Mouse (Mus musculus) gastrocnemius, adult 8-10 months (tissue): Measurements from ENCODE around the gene Slc13a4. TPM values are rescaled to one million over a fixed set of nuclear protein-coding genes. Genes with fewer than 3 reads are reported as not detected.

Experiments used
- DNase-seq, 2 experiments: peaks; one replicate each; pipeline ENCODE4 v3.0.0; 2022; ENCODE audit warnings: low spot score in 2 of 2
- total RNA-seq, 4 experiments: library from RNA; stranded (reverse); gene quantifications; 2 replicates each; pipeline ENCODE4 v1.2.4; 2022

Gene Slc13a4
- total RNA-seq, 4 experiments from 2014 or later, result not detected

DNA sequence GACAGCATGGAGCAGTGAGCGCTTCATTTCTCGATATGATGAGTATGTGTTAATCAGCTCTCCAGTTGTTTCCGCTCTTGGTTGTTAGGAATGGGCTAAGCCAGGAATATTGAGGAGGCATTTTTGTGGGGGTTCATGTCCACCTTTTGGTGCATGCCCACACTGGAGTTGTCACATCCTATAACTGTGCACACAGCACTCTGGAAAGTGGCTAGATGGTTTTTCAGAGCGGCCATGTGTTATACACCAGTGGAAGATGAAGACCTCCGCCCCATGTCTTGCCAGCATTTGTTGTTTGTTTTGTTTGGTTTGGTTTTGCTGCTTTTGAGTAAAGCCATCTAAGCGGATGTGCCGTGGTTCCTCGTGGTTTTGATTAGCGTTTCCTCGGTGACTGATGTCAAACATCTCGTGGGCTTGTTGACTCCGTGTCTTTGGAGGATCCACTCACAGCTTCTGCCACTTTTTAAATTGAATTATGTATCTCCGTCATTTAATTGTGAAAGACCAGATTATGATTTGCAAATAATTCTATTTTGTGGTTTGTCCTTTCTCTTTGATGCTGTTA, 50.2 kb downstream of the Slc13a4 start:
- DNase-seq, result no peak

GRCm38 (mm10) chr6:35256691-35257090, 51.2 kb downstream of the Slc13a4 start:
- peak in 1 of 2 experiments; percentile 17 for DNase-seq

- DNase-seq, result no peak
These were observed 52.9 kb downstream of the Slc13a4 start for GRCm38 (mm10) chr6:35255017-35255416.

DNA sequence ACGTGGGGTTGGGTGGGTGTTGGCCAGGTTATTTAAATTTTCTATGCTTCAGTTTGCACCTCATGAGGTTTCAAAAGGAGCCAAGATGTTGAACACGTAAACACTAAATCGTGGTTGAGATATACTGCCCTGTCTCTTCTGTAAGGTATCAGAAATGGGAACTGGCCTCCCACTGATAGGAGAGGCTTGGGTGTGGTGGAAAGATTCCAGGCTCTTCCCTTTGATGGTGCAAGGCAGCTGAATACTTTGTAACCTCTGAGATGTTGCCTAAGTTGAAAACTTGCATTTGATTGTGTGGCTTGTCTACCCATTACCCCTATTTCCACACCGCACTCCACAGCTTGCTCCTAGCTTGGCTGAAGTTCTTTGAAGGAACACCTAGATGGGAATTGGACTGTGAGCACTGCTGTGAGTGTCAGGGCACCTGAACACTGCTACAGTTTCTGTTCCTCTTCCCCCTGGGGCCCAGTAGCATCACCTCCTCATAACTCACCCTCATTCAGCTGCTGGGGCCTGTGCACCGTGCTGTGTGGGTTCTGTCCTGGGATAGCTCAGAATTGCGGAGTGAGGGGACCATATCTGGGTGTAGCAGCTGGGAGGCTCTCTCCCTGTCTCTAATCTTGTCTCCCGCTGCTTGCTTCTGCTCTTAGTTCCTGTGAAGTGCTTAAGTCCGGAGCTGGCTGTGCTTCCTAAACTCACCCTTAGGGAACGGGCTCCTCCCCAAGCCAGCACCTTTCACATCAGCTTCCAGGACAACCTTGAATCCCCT, 53.6 kb downstream of the Slc13a4 start:
- no peak for DNase-seq

GRCm38 (mm10) chr6:35253474-35253873, 54.5 kb downstream of the Slc13a4 start:
- DNase-seq, result no peak

DNA sequence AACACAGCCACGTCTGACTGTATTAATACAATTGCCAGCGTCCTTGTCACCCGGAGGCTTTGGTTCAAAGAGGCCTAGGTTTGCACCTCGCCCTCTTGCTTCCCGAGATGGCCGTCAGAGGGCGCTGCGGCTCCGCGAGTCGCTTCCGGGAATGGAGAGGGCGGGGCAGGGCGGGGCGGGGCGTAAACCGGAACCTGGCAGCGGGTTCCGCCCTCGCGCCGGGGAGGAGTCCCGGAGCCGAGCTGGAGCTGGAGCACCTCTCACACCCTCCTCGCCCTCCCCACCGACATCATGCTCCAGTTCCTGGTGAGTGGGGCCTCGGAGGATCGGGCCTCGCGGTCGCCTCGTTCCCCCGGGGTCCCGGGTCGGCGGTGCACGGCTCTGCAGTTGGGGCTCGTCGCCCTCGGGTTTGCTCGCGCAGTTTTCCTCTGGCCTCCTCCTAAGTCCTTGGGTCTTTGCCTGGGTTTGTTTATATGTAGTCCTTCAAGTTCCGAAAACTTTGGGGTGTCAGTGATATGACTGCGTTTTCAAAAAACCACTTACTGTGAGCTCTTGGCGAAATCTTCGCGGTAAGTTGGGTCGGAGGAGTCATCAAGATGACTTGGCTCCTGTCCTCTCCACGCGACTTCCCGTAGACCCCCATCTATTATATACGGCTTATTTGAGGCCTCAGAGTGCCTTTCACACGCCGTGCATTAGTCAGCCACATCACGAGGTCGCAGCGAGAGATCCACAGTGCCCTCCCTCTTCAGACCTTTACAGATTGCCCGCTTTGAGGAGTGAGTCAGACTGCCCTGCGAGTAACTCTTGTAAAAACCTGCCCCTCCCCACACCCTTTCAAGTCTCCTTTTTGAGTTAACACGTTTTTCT, 55.2 kb downstream of the Slc13a4 start:
- peak; percentile 70 to 80 for DNase-seq

- DNase-seq, result no peak
These were observed 56.0 kb downstream of the Slc13a4 start for GRCm38 (mm10) chr6:35251807-35252476.

GRCm38 (mm10) chr6:35245086-35245485, 62.8 kb downstream of the Slc13a4 start:
- DNase-seq, result no peak

DNA sequence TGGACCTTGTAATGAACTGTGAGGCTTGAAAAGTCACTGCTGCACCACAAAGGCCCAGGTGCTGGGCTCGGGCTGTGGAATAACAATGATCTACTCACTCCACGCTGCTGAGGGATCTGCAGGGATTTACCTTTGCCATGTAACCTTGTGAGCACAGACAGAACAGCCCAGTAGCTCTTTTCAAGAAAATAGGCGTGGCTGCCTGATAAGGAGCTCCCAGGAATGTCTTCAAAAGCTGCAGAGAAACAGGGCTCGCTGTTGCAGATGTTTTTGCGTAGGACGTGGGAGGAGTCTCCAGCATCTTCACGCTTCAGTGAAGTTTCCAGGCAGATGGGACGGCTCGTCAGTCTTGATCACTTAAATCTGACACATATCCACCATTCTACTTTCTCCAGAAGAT, 63.9 kb downstream of the Slc13a4 start:
- DNase-seq, result no peak

GRCm38 (mm10) chr6:35243252-35243651, 64.7 kb downstream of the Slc13a4 start:
- no peak for DNase-seq

- no peak for DNase-seq
These were observed 71.7 kb downstream of the Slc13a4 start for GRCm38 (mm10) chr6:35236108-35236785.

GRCm38 (mm10) chr6:35229415-35229814, 78.5 kb downstream of the Slc13a4 start:
- DNase-seq, result no peak

DNA sequence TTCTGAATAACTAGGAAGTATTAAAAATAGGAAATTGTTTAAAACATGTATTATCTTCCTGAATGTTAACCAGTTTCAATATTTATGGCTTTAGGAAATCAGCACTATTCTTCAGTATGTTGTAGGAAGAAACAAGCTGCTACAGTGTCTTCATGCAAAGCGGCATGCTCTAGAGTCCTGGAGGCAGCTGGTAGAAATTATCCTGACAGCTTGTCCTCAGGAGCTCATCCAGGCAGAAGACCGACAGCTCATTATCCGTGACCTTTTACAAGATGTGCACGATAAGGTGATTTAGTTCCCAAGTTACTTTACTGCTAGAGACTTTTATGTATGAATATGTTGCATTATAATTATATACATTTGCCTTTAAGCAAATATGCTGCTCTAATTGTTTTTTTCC, 82.2 kb downstream of the Slc13a4 start:
- no peak for DNase-seq

Other genes starting within 250 kb of the Slc13a4 start
- 10 to 100 TPM; 25.7 to 29.1 (median 26.4) TPM for gene Cnot4, start 174.4 kb downstream of the Slc13a4 start, total RNA-seq
- 10 to 100 TPM in 2 of 4 experiments, 1 to 10 TPM in 2; 9.8 to 11.8 (median 10.1) TPM for gene Nup205, start 130.7 kb downstream of the Slc13a4 start, total RNA-seq
- 1 to 10 TPM in 1 of 4 experiments, under 1 TPM in 2, not detected in 1; 0.58 to 1.5 (median 0.94) TPM for gene Fam180a, start 18.0 kb upstream of the Slc13a4 start, total RNA-seq
- gene Mtpn, start 231.8 kb upstream of the Slc13a4 start, total RNA-seq, result 10 to 100 TPM; 16.1 to 26.0 (median 18.3) TPM